Mouse (Mus musculus) myocyte (in vitro differentiated cells): ENCODE data around the gene Araf.

Experiments
- CEBPB ChIP-seq: IDR thresholded peaks from 2 replicates; pipeline ENCODE4 v1.6.1; 2011; ENCODE audit warnings: mild to moderate bottlenecking, moderate library complexity; ENCODE audit not compliant: poor library complexity, insufficient read depth, severe bottlenecking
- E2F4 ChIP-seq: IDR thresholded peaks from one replicate; pipeline ENCODE4 v1.6.1; 2011; ENCODE audit warnings: mild to moderate bottlenecking, control low read depth, moderate library complexity; ENCODE audit not compliant: insufficient read depth
- MAX ChIP-seq: IDR thresholded peaks from one replicate; pipeline ENCODE4 v1.6.1; 2011; ENCODE audit warnings: low read depth, mild to moderate bottlenecking, control low read depth
- MYOD1 ChIP-seq, 3 experiments: IDR thresholded peaks; one replicate each; pipeline ENCODE4 v1.6.1; 2011; ENCODE audit warnings: control low read depth in 2 of 3, low read depth in 2 of 3, mild to moderate bottlenecking in 2 of 3, moderate library complexity in 1 of 3; ENCODE audit not compliant: insufficient read length in 2 of 3, control insufficient read depth in 1 of 3
- MYOG ChIP-seq, 3 experiments: IDR thresholded peaks; one replicate each; pipeline ENCODE4 v1.6.1; 2011; ENCODE audit warnings: control low read depth in 2 of 3, low read depth in 2 of 3, mild to moderate bottlenecking in 2 of 3; ENCODE audit not compliant: insufficient read length in 2 of 3, control insufficient read depth in 1 of 3, insufficient read depth in 1 of 3
- POLR2A ChIP-seq: IDR thresholded peaks from one replicate; pipeline ENCODE4 v1.6.1; 2011; ENCODE audit warnings: low read depth, mild to moderate bottlenecking, control low read depth, moderate library complexity; ENCODE audit not compliant: insufficient read length
- POLR2AphosphoS2 ChIP-seq: IDR thresholded peaks from one replicate; pipeline ENCODE4 v1.6.1; 2011; ENCODE audit warnings: low read depth, control low read depth; ENCODE audit not compliant: insufficient read length
- REST ChIP-seq: IDR thresholded peaks from one replicate; pipeline ENCODE4 v1.6.1; 2011; ENCODE audit warnings: mild to moderate bottlenecking, control low read depth, moderate library complexity; ENCODE audit not compliant: insufficient read depth, insufficient read length
- SRF ChIP-seq: IDR thresholded peaks from one replicate; pipeline ENCODE4 v1.6.1; 2011; ENCODE audit warnings: low read depth; ENCODE audit not compliant: control insufficient read depth, insufficient read length
- TCF12 ChIP-seq: IDR thresholded peaks from one replicate; pipeline ENCODE4 v1.6.1; 2011; ENCODE audit warnings: mild to moderate bottlenecking, control low read depth; ENCODE audit not compliant: poor library complexity, insufficient read depth, severe bottlenecking
- USF1 ChIP-seq: IDR thresholded peaks from one replicate; pipeline ENCODE4 v1.6.1; 2011; ENCODE audit warnings: low read depth, mild to moderate bottlenecking, control low read depth, moderate library complexity

DNA sequence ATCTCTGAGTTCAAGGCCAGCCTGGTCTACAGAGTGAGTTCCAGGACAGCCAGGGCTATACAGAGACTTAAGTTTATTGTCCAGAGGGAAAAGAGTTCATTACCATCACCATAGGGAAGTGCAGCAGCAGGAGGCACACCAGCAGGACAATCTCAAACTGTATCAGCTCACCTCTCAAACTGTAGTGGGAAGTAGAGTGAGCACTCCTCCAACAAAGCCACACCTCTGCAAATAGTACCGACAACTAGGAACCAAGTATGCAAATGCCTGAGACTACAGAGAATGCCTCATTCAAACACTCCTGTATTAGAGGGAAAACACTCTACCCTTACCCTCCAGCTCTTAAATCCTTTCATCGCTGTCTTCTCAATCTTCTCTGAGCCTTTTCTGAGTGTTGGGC lies 25.9 kb upstream of the Araf start:
- no peak for TF ChIP-seq TCF12
- TF ChIP-seq POLR2A = no peak
- TF ChIP-seq CEBPB = no peak
- TF ChIP-seq POLR2AphosphoS2 = no peak
- TF ChIP-seq USF1 = no peak
- no peak for TF ChIP-seq E2F4
- no peak for TF ChIP-seq MYOG (IDR thresholded peaks at IDR 0.05; ENCODE audit: control insufficient read depth in 1 of 3, insufficient read depth in 1 of 3, insufficient read length in 2 of 3, low read depth in 2 of 3)
- TF ChIP-seq REST = no peak
- no peak for TF ChIP-seq MAX
- no peak for TF ChIP-seq MYOD1 (IDR thresholded peaks at IDR 0.05; ENCODE audit: control insufficient read depth in 1 of 3, insufficient read length in 2 of 3, low read depth in 2 of 3)
- TF ChIP-seq SRF = no peak
